Mouse (Mus musculus) embryonic facial prominence, embryonic 13.5 days (tissue): ENCODE measurements at regions not wholly inside any gene's neighbourhood (a gene's known extent, or its start where the extent isn't known, plus 50 kb on each side); places are given as distances from the start of the nearest gene placed in this dataset.
"Not testable (repeated sequence)": the region's sequence is repeated elsewhere in the genome, so short reads cannot be mapped to it uniquely, and the experiment has no call there.

Source experiments
- ATAC-seq: fragments of 200-750 bp; cut with Nextera tagmentation; 2 replicates; pipeline ENCODE4 v1.8.0; 2017; ENCODE audit warnings: low read depth; ENCODE audit not compliant: insufficient number of reproducible peaks, insufficient read depth, low FRiP score, low TSS enrichment
- H3K27ac ChIP-seq: fragments of 300-500 bp; sonication (generic); 2 replicates; pipeline ENCODE4 v1.5.1; 2015; ENCODE audit warnings: moderate library complexity, mild to moderate bottlenecking, inconsistent platforms
- H3K27me3 ChIP-seq: fragments of 300-500 bp; sonication (generic); 2 replicates; pipeline ENCODE4 v1.6.1; 2015; ENCODE audit warnings: mild to moderate bottlenecking, inconsistent platforms
- H3K36me3 ChIP-seq: fragments of 300-500 bp; sonication (generic); 2 replicates; pipeline ENCODE4 v1.6.1; 2015; ENCODE audit warnings: mild to moderate bottlenecking, inconsistent platforms
- H3K4me1 ChIP-seq: fragments of 300-500 bp; sonication (generic); 2 replicates; pipeline ENCODE4 v1.6.1; 2015; ENCODE audit warnings: inconsistent platforms
- H3K4me2 ChIP-seq: fragments of 300-500 bp; sonication (generic); 2 replicates; pipeline ENCODE4 v1.6.1; 2015; ENCODE audit warnings: moderate library complexity, mild to moderate bottlenecking, inconsistent platforms
- H3K4me3 ChIP-seq: fragments of 300-500 bp; sonication (generic); 2 replicates; pipeline ENCODE4 v1.5.1; 2015; ENCODE audit warnings: mild to moderate bottlenecking, inconsistent platforms
- H3K9ac ChIP-seq: fragments of 300-500 bp; sonication (generic); 2 replicates; pipeline ENCODE4 v1.6.1; 2015; ENCODE audit warnings: mild to moderate bottlenecking, inconsistent platforms
- H3K9me3 ChIP-seq: fragments of 300-500 bp; sonication (generic); 2 replicates; pipeline ENCODE4 v1.6.1; 2016; ENCODE audit warnings: inconsistent platforms
- WGBS: fragments of 180-500 bp; shearing (Covaris S2); methylation state at CpG from one replicate; pipeline ENCODE4 v1.1.7; 2015; ENCODE audit warnings: mixed read lengths; 5-methylcytosine and 5-hydroxymethylcytosine counted together

DNA sequence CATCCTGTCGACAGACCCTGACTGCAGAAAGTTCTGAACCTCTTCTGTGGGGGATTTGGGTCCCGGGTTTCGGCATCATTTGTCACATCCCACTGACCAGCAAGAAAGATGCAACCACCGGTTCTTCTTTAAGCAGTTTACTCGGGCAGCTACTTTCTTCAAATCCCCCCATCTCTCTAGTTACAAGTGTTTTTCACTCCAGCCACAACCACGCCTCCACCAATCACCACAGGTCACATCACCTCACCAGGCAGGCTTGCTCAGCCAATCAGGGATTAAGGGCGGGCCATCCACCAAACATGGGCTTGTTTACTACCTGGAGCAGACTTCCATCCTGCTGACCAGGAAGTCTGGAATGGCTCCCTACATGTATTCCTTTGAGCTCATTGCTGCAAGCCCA is 119.6 kb downstream of the Tnfsf18 start:
- not testable (repeated sequence) for H3K36me3 ChIP-seq, H3K9me3 ChIP-seq, H3K9ac ChIP-seq, H3K4me1 ChIP-seq, H3K4me2 ChIP-seq, H3K27ac ChIP-seq, H3K4me3 ChIP-seq, H3K27me3 ChIP-seq, ATAC-seq
- WGBS, result 89% methylated on average over 7 of the region's 7 CpGs

DNA sequence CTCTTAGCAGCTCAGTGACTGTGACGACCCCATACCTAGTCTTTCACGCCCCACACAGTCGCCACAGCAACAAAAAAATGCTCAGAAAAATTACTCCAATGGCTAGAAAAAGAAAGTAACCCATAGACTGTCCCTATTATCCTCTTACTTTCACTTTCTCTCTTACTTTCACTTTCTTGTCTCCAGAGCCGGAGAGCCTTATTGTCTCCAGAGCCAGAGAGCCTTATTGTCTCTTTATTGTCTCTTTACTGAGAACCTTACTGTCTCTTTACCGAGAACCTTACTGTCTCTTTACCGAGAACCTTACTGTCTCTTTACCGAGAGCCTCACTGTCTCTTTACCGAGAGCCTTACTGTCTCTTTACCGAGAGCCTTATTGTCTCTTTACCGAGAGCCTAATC is 119.2 kb downstream of the Tnfsf18 start:
- H3K27me3 ChIP-seq, H3K4me1 ChIP-seq, H3K9ac ChIP-seq, H3K27ac ChIP-seq, ATAC-seq, H3K9me3 ChIP-seq, H3K36me3 ChIP-seq, H3K4me3 ChIP-seq, H3K4me2 ChIP-seq: not testable (repeated sequence)
- WGBS, result 92% methylated on average over 10 of the region's 10 CpGs

DNA sequence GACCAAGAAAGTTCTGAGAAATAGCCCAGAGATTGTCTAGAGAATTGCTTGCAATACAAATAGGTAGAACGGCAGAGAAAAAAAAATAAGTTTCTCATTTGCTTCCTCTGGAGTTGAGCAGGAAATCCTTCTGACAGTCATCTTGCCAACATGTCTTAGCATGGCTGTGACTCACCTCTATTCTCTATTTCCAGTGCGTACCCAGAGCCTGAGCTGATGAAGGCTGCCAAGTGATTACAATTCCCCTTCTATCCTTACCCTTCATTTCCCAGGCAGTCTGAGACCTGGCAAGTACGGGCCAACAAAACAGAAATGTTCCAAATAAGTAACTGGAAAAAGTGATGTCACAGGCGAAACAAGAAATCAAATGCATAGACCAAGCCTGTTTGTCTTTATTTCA is 113.0 kb downstream of the Tnfsf18 start:
- Histone ChIP-seq H3K27ac (no peak overlapping the region), H3K27me3 (no peaks in the 10 kb centered on the region), H3K4me3 (no peak overlapping the region), H3K9ac (no peak overlapping the region), H3K9me3 (peaks cover 4% of the 10 kb centered on the region; the same call in 1 of the 2 replicates), H3K36me3 (no peaks in the 10 kb centered on the region), H3K4me2 (no peak overlapping the region), H3K4me1 (no peaks in the 10 kb centered on the region)
- WGBS, result 77% methylated on average over 4 of the region's 4 CpGs
- no peak for ATAC-seq

DNA sequence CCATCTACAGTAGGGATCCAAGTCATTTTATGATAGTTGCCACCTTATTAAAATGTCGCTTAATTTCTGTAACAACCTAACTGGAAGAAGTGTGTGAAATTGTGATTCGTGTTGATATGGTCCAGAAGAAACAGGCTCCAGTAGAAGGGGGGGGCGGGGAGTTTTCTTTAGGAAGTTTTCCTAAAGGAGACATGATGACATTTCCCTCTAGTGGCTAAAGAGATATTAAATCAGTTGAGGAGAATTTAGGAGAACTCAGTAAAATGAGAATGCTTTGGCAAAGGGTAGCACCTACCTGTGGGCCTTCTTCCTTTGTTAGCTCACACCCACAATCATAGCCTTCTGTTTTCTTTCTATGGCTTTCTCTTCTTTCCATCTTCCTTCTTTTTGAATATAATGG is 107.7 kb downstream of the Tnfsf18 start:
- no peak overlapping the region for H3K4me3 ChIP-seq
- H3K27me3 ChIP-seq, result no peaks in the 10 kb centered on the region
- no peaks in the 10 kb centered on the region for H3K4me1 ChIP-seq
- H3K9me3 ChIP-seq, result no peaks in the 10 kb centered on the region
- H3K9ac ChIP-seq, result no peak overlapping the region
- H3K36me3 ChIP-seq, result no peaks in the 10 kb centered on the region
- WGBS, result 87% methylated on average over 3 of the region's 3 CpGs
- H3K27ac ChIP-seq, result no peak overlapping the region
- ATAC-seq, result no peak
- no peak overlapping the region for H3K4me2 ChIP-seq

DNA sequence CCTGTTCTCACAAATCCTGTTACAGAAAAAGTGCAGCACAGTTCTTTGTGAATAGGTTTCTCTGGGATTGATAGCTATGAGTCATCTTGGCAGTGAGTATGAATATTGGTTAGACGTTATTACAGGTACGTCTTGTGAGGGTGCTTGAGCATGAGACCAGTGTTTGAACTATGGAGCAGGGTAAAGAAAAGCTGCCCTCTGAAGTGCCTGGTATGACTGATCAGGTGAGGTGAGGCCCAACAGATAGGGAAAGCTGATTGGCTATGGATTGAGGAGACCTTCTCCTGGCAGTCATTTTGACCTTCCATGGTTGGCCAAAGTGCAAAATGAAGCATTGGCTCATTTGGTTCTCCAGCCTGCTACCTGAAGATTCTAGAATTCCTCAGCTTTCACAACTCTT is 106.7 kb downstream of the Tnfsf18 start:
- H3K27me3 ChIP-seq, result no peaks in the 10 kb centered on the region
- H3K4me2 ChIP-seq, result no peak overlapping the region
- 92% methylated on average over 2 of the region's 2 CpGs for WGBS
- no peaks in the 10 kb centered on the region for H3K9me3 ChIP-seq
- H3K9ac ChIP-seq, result no peak overlapping the region
- no peak overlapping the region for H3K27ac ChIP-seq
- H3K36me3 ChIP-seq, result no peaks in the 10 kb centered on the region
- no peak overlapping the region for H3K4me3 ChIP-seq
- ATAC-seq, result no peak
- H3K4me1 ChIP-seq, result no peaks in the 10 kb centered on the region

DNA sequence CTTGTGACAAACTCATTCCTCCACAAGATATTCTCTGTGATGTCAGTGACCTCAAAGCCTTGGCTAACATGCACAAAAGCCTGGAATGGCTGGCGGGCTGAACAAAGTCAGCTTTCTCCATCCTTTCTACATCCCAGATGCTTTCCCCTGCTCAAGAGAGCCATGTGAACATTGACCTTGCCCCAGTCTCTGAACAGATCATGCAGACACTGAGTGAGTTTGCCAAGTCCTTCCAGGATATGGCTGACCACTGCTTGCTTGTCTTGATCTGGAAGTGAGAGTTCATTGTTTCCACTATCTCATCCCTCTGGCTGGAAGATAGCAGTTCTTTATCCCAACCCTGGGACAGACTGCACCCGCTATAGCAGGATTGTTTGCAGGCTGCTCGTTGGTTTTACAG is 103.7 kb downstream of the Tnfsf18 start:
- H3K36me3 ChIP-seq, result no peaks in the 10 kb centered on the region
- no peaks in the 10 kb centered on the region for H3K4me1 ChIP-seq

DNA sequence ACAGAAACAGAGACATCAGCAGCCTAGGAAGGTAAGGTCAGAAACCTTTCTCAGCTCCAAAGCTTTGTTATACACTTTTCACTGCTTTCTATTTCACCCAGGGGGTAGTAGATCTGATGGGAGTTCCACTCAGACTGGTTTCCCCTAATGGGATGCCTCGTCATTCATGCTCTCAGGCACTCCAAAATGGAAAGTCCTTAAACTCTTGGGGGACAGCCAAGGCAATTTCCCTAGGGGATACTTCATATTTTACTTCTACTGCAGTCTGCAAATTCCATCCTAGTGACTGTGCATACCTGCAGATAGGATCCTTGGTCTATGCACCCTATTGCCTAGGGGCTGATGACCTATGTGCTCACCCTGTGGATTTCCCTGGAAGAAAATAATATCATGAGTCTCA is 82.1 kb downstream of the Tnfsf18 start:
- WGBS, result 62% methylated on average over 1 of the region's 1 CpGs
- Histone ChIP-seq H3K9ac (no peak overlapping the region), H3K27ac (no peak overlapping the region), H3K9me3 (no peaks in the 10 kb centered on the region), H3K4me2 (no peak overlapping the region), H3K27me3 (no peaks in the 10 kb centered on the region), H3K36me3 (no peaks in the 10 kb centered on the region), H3K4me1 (no peaks in the 10 kb centered on the region), H3K4me3 (no peak overlapping the region)
- no peak for ATAC-seq

More for the DNA sequence above, 103.7 kb downstream of the Tnfsf18 start:
- Histone ChIP-seq H3K4me3 (no peak overlapping the region), H3K4me2 (no peak overlapping the region), H3K9me3 (no peaks in the 10 kb centered on the region), H3K27me3 (no peaks in the 10 kb centered on the region), H3K9ac (no peak overlapping the region), H3K27ac (no peak overlapping the region)
- WGBS, result 87% methylated on average over 3 of the region's 3 CpGs
- no peak for ATAC-seq

DNA sequence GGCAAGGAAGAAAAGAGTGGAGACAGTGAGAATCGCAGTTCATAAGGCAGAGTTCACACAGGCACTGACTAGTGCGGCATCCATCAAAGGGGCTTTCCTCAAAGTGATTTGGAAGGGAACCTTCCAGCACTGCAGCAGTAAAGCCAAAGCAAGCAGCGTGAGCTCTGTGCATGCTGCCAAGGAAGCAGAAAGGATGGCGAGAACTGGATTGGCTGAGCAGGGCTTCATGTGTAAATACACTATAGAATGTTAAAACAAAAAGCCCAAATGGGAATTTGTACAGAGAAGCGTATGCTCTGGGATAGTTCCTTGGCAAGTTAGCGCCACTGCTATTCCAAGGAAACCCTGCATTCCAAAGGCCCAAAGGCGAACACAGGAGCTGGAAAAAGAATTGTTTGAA is 81.5 kb downstream of the Tnfsf18 start:
- H3K9ac ChIP-seq, result no peak overlapping the region
- no peaks in the 10 kb centered on the region for H3K9me3 ChIP-seq
- no peaks in the 10 kb centered on the region for H3K36me3 ChIP-seq
- no peak overlapping the region for H3K27ac ChIP-seq
- no peaks in the 10 kb centered on the region for H3K4me1 ChIP-seq
- H3K27me3 ChIP-seq, result no peaks in the 10 kb centered on the region
- no peak overlapping the region for H3K4me2 ChIP-seq
- 57% methylated on average over 7 of the region's 7 CpGs for WGBS
- no peak overlapping the region for H3K4me3 ChIP-seq
- ATAC-seq, result no peak

DNA sequence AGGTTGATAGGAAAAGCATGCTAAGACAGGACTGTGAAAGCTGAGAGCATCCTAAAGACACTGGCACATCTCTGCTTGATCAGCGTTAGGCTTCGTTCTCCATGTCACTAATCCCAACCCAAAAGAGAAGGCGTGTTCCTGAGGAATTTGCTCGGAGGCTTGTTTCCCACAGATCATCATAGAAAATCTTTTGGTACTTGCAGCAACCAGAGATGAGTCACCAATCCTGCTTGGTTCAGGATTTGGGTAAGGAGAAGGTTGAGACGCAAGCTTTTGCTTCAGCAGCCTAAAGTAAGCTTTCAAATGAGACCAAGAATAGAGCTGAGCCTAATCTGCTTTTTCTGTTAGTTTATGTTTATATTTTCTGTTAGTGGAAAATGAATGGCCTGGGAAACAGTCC is 80.7 kb downstream of the Tnfsf18 start:
- H3K27me3 ChIP-seq, result no peaks in the 10 kb centered on the region
- H3K4me1 ChIP-seq, result no peaks in the 10 kb centered on the region
- no peaks in the 10 kb centered on the region for H3K36me3 ChIP-seq
- H3K4me2 ChIP-seq, result no peak overlapping the region
- ATAC-seq, result no peak
- H3K4me3 ChIP-seq, result no peak overlapping the region
- no peak overlapping the region for H3K9ac ChIP-seq
- H3K27ac ChIP-seq, result no peak overlapping the region
- no peaks in the 10 kb centered on the region for H3K9me3 ChIP-seq
- WGBS, result 71% methylated on average over 5 of the region's 5 CpGs

DNA sequence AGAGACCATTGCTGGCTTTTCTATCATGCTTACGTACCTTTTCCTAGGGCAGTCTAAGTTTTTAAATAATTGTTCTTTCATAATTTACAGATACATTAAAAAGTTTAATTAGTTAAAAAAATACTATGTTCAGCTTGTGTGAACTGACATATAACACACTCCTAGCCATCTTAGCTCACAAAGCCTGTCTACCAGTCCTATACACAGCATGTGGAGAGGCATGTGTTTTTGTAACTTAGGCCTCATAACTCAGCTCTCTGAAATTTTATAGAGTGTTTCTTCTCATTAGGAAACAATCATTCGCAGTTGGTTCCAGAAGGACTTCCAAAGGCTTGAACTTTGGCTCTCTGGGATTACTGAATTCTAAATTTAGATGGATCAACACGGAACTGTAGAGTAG is 76.3 kb downstream of the Tnfsf18 start:
- no peak overlapping the region for H3K27ac ChIP-seq
- WGBS, result 73% methylated on average over 3 of the region's 3 CpGs
- H3K4me2 ChIP-seq, result no peak overlapping the region
- H3K27me3 ChIP-seq, result no peaks in the 10 kb centered on the region
- H3K9ac ChIP-seq, result no peak overlapping the region
- no peak for ATAC-seq
- H3K36me3 ChIP-seq, result no peaks in the 10 kb centered on the region
- H3K9me3 ChIP-seq, result no peaks in the 10 kb centered on the region
- H3K4me1 ChIP-seq, result no peaks in the 10 kb centered on the region
- no peak overlapping the region for H3K4me3 ChIP-seq

DNA sequence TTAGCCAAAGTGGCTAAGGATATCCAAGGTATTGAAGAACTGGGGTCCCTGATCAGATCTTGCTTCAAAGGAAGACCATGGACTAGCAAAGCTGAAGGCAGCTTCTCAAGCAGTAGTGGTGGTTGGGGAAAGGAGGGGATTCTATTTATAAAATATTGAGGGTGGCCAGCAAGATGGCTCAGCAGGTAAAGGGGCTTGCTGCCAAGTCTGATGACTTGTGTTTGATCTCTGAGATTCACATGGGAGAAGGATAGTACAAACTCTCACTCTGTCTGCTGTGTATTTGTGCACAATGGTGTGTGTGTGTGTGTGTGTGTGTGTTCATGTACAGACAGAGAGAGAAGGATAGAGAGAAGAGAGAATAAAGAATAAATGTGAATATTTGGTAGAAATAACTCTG is 73.4 kb downstream of the Tnfsf18 start:
- Histone ChIP-seq H3K4me1 (no peaks in the 10 kb centered on the region), H3K27me3 (no peaks in the 10 kb centered on the region), H3K9ac (no peak overlapping the region), H3K4me2 (no peak overlapping the region), H3K36me3 (no peaks in the 10 kb centered on the region), H3K27ac (no peak overlapping the region), H3K9me3 (no peaks in the 10 kb centered on the region), H3K4me3 (no peak overlapping the region)
- no peak for ATAC-seq

DNA sequence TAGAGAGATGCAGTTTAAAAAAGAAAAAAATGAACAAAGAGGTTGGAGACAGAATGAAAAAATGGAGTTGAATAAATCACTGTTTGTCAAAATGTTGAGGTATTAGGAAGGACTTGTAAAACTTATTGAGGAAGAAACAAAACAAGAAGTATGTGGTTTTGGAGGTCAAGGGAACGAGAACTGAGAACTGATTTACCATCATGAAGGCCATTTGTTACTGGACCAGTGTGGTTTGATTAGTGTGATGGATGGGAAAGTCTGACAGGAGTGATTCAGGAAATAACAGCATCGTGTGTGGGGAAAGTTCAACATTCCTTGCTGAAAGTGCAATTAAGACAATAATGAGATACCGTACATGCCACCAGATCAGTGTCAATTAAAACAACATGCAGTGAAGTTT is 65.9 kb downstream of the Tnfsf18 start:
- H3K4me1 ChIP-seq, result no peaks in the 10 kb centered on the region
- H3K27ac ChIP-seq, result no peak overlapping the region
- H3K4me3 ChIP-seq, result no peak overlapping the region
- no peaks in the 10 kb centered on the region for H3K9me3 ChIP-seq
- no peaks in the 10 kb centered on the region for H3K36me3 ChIP-seq
- H3K9ac ChIP-seq, result no peak overlapping the region
- WGBS, result 59% methylated on average over 3 of the region's 3 CpGs
- no peaks in the 10 kb centered on the region for H3K27me3 ChIP-seq
- ATAC-seq, result no peak
- H3K4me2 ChIP-seq, result no peak overlapping the region
